Mouse (Mus musculus) cerebellum, postnatal 14 days (tissue): ENCODE data around the gene Crat.
A peak's percentile ranks its signal among the peaks of the same experiment; 100 is the strongest.

Source experiments
- DNase-seq, 2 experiments: peaks; one replicate each; pipeline ENCODE4 v3.0.0; 2021; ENCODE audit warnings: mixed read lengths in 2 of 2

Gene Crat

DNA sequence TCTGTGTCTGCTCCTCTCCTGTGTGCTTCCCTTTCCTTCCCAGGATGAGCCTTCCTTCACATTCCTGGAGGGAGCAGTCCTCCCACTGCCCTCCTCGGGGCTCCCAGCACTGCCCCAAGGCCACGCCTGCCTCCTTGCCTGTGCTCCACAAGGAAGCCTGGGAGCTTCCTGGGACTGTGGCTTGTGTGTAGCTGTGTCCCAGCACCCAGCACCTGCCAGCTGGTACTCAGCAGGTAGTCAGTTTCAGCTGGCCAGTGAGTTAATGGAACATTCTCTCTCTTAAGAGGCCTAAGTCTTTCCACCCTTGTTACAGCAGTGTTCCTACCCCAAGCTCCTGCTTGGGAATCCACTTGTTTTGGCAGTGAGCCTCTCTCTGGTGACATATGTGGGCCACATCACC lies 12.8 kb downstream of the Crat start:
- peak; percentile 40 to 47 for DNase-seq

DNA sequence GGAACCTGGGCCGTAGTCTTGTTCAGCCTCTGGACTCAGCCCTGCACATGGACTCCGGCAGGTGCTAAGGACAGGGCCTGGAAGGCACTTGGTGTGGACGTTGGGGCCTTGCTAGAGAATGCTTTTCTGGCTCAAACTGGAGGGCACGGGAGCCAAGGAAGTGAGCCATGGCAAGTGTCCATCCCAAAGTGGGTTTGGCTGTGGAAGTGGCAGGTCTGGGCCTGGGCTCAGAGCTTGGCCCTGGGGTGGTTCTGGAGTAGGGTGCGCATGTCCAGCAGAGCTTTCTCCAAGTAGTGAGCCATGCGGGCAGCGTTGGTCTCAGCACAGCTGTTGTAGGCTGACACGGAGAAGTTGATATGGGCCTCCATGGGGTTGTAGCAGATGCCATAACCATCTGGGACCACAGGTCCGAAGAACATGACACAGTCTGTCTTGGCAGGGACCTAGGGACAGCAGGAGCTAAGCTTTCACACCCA lies 13.2 kb downstream of the Crat start:
- peak; percentile 68 to 79 for DNase-seq

DNA sequence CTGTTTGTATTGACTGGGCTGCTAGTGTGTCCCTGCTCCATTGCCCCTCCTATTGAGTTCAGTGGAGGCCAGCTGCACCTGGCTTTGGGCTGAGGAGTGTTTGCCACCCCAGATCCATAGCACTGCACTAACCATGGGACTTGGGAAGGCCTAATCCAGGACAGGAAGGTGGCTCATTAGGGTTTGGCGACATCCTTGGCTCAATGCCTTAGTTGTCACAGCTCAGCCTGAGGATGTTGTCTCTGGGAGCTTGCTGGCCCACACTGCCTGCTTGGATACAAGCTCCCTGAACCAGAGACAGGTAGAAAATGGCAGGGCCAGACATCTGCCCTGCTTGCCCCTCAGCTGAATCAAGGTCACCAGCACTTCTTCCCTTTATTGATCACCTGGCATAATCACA lies 14.0 kb downstream of the Crat start:
- no peak for DNase-seq

DNA sequence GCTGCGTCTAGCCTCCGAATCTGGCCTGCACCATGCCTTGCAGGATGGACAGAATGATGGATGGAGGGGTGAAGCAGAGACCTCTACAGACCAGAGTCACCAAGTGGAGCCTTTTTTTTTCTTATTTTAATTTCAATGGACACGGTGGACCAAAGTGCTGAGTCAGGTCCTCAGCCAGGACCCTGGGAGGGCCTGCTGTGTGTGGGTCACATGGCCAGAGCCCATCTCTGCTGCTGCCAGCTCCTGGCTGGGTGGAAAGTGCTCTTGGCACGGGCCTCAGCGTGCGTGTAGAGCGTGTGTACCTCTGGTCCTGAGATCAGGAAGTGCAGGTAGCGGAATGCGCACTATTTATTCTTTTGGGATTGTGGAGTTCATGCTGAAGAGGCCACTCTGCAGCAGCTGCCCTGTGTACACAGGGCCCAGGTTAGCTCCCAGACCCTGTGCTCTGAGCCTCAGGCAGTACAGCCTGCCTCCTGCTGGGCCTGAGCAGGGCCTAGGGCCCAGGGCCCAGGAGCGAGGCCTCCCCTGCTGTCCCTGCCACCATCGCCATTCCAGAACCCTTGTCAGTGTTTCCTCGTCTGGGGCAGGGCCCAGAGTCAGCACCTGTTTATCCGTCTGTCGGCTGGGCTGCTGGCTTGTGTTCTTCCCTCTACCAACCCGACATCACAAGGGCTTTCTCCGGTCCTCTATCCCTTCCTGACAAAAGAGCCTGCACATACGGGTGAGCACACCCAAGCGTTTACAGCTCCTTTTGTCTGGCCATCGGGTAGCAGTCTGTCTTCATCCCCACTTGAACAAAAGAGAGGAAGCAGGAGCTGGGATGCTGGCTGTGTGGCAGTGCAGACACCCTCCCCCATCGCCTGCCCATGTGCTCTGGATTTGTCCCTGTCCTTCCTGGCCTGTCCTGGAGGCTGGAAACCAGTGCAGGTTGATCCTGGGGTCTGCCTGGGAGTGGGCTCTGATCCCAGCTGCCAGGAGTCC lies 16.1 kb downstream of the Crat start:
- DNase-seq: peak; percentile 62 to 77

DNA sequence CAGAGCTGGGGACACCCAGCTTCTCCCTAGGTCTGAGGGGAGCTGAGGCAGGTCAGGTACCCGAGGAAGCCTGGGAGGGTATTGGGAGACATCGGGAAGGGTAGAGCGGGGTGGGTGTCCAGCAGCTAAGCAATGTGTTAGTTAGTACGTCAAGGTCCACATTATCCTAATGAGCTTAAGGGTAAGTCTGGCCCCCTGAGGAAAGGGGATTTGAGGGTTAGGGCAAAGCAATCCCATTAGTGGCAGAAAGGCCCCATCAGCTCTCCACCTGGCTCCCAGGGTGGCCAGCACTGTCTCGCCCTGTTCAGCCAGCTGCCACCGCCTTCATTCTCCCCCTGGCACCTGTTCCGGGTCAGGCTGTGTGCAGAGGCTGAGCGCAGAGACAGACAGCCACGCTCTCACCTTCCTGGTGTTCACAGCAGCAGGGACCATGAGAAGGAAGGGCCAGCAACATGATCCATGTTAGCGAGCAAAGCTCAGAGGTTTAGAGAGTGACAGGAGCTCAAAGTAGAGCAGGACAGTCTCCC lies 17.6 kb downstream of the Crat start:
- no peak for DNase-seq

DNA sequence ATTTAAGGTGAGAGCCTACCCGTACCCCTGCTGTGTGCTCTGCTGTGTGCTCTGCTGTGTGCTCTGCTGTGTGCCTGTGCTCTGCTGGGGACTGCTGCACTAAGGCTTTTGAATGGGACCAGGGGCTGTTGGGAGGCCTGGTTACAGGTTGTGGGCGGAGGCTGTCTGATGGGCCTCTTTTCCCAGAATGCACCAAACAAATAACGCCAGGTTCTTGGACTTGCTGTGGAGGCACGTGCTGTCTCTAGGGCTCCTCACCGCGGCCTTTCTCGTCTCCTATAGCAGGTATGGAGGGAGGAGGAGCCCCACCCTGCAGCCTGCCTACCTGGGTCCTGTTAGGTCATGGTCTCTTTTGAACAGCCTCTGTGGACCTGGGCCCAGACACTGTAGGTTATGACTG lies 19.4 kb downstream of the Crat start:
- no peak for DNase-seq

DNA sequence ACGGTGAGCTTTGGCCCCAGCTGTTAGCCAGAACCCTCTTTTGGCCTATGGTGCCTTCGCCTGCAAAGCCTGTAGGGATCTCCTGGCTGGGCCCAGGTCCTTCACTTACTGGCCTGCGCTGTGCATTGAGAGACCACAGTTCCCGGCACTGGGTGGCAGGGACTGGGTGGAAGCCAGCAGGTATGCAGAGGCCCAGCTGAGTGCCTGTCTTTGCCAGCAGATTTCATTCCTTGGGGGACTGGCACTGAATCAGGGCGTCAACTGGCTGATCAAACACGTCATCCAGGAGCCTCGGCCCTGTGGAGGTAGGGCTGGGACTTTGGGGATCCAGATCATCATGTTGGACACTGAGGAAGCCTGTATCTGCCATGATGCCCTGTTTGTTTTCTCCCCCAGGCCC lies 19.9 kb downstream of the Crat start:
- DNase-seq: no peak

DNA sequence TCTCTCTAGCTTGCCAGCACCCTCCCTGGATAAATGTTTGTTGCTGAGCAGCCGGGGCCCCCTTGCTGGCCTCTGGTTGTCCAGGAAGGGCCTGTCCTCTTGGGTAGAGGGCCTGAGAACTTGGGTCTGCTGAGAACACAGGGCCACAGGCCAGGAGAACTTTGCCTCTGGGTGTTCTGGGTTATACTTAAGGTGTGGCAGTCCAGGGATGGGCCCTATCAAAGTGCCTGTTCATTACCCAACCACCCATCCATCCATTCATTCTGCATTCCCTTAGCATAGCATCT lies 22.3 kb downstream of the Crat start:
- DNase-seq: no peak

DNA sequence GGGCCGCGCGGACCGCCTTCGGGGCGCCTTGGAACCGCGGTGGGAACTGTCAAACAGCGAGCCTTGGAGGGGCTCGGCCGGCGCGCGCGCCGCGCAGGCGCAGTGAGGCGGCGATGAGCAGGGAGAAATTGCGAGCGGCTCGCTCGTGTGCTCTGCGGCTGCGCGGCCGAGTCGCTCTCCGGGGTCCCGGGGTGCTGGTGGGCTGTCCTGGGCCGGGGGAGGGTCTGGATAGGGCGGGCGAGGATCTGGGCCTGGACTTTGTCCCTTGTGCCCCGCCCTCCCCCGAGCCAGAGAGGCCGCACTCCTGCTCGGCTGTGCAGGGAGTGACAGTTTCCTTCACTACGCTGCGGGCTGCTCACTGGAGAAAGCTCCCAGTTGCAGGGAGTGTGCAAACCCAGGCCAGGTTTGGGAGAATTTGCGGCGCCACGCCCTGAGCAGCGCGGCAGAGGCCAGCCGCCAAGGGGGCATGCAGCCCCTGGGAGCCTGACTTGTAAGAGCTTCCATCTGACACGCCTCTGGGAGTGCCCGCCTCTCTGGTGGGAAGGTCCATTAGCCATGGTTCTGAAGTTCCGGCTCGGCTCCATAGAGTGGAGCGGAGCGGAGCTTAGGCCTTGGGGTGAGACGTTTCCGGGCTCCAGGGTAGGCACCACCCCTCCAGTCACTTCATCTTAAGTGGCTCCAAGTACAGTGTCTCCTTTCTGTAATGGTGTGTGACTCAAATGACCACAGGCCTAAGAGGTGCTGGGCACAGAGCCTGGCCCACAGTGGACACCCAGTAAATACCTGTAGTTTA lies 22.8 kb downstream of the Crat start:
- DNase-seq: peak; percentile 88 to 90

DNA sequence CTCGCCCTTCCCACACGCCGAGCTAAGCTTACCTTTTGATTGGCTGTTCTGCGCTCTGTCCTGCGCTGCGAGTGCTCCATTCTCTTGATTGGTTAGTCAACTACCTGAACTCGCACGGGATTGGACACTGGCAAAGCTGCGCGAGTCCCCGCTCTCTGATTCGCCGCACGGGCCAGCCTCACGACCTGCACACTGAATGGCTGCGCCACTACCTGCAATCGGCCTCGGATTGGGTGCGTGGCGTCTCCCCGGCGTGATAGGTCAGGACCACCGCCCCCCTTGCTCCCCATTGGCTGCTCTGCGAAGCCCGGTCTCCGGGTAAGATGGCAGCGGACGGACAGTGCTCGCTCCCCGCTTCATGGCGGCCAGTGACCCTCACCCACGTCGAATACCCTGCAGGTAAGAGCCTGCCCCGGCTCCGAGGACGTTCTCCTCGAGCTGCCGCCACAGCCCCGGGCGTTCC lies 23.5 kb downstream of the Crat start, which contains the start of gene Dolpp1:
Gene Dolpp1, plus strand, starts transcription at position 141 of the 463 bp plus-strand sequence.
- peak; percentile 97 for DNase-seq

DNA sequence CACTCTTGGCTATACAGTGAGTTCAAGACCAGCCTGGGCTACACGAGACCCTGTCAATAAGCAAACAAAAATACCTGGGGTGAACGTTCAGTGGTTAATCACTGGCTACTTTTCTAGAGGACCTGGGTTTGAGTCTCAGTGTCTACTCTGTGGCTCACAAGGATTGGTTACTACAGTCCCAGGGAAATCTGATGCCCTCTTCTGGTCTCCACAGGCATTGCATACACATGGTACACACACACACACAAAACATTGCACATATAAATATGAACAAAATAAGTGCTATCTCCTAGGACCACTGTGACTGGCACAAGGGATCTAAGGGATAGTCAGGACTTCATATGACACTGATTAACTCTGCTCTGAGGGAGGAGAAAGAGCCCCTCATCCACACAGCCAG lies 26.6 kb downstream of the Crat start:
- DNase-seq: no peak

DNA sequence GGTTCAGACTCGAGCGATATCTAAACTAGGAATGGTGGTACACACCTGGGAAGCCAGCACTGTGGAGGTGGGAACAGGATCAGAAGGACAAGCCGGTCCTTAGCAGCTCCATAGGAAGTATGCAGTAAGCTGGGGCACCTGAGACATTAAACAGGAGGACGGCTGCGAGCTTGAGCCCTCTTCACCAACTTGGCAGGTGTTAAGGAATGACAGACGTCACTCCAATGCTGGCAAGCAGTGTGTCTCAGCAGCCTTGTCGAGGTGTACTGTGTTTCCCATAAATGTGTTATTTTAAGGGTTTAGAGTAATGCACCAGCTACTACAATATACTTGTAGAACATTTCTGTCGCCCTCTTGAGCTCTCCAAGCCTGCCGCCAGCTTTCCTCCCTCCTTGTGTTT lies 28.7 kb downstream of the Crat start:
- DNase-seq: no peak

DNA sequence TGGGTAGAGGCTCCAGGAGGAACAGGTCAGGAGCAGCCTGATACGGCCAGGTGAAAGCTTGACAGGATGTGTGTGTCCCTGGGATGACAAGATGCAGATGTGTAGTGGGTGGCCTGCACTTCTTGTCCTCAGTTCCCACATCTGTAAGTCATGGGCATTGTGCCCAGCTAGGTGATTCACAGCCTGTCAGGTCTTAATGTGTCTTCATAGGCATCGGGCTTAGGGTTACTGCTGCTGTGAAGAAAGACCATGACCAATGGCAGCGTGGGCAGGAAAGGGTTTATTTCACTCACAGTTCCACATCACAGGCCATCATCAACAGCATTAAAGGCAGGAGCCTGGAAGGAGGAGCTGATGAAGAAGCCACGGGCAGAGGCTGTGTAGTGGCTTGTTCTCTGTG lies 30.0 kb downstream of the Crat start:
- DNase-seq: no peak

DNA sequence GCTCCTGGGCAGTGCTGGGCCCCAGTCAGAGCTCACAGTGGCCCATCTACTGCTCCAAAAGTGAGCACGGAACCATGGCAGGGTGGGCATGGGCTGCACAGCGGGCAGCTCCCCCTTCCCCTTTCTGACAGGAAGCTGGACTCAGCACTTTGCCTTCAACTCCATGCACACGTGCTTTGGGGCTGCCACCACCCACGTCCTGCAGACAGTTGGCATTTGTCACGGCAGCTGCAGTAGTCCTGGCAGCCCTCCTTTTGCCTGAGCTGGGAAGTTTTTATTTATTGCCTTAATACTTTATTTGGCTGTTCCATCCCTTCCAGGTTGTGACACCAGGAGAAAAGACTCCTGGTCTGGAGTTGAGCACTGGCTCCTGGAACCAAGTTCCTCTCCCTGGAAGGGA lies 30.8 kb downstream of the Crat start:
- no peak for DNase-seq

DNA sequence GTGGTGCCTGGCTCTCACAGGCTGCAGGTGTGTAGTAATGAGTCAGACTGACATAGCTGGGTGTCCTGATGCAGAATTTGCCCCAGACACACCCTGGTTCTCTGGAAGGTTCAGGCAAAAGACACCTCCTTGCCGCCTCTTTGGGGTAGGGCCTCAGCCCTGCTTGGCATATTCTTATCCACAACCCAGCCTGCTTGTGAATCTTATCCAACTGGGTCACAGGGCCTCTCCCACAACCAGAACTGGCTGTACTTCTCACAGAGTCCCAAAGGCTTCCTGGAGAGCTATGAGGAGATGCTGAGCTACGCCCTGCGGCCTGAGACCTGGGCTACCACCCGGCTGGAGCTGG lies 34.3 kb downstream of the Crat start:
- DNase-seq: no peak

DNA sequence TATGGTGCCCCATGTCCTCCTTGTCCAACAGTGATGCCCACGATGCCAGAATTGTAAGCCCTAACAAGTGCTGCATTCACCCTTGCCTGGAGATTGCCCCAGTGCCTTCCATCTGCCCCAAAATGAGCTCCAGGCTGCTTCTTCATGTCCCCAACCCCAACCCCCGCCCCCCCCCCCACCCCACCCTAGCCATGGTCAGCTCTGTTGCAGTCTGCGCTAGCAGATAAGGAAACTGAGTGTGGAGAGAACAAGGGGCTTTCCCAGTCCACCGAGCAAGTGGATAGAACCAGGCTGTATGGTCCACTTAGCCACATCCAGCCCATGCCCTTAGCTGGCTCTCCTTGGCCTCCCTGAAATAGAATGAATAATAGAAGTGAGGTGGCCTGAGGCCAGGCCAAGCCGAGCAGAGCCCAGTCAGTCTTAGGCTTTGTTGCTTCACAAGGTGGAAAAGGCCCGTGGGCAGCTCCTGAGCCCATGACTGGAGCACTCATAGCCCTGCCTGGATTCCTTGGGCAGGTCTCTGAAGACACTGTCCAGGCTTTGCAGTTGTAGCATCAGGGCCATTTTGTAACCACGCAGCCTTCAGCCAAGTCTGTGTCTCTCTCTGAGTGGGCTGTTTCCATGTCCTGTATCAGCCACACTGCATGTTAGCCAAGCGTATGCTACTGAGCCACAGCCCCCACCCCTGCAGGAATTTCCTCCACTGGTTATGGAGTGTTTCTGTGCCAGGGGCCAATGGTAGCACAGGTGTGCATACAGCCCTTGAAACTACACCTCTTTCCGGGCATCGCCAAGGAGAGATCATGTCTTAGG lies 34.8 kb downstream of the Crat start:
- no peak for DNase-seq

DNA sequence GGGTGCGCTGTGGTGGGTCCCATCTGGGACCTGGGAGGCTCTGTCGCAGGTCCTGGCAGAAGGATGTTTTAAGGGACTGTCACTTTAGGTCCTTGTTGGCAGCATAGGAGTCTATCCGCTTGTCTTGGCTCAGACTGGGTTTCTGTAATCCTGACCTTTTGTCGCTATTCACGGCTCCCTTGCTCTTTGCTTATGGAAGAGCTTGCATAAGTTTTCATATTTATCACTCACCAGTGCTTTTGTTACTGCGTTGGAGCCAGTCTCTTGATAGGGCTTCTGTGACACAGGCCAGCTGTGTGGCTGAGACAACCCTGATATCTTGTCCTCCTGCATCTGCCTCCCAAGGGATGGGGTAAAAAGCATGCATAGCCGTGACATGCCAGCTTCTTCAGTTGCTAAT lies 36.3 kb downstream of the Crat start:
- no peak for DNase-seq

DNA sequence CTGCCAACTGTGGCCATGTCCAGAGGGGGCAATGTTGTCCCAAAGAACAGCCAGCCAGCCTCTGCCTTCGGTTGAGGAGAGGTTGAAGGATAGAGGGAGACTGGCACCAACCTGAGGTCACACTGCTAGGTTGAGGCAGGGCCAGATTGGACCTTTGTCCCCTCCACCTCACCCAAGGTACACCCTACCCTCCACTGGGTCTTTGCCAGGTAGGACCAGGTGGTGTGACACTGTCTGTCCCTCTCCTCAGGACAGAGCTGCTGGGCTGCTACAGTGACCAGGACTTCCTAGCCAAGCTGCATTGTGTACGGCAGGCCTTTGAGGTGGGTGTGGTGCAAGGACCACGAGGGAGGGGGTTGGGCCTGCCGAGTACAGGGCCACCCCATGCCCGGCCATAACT lies 37.9 kb downstream of the Crat start:
- DNase-seq: no peak

DNA sequence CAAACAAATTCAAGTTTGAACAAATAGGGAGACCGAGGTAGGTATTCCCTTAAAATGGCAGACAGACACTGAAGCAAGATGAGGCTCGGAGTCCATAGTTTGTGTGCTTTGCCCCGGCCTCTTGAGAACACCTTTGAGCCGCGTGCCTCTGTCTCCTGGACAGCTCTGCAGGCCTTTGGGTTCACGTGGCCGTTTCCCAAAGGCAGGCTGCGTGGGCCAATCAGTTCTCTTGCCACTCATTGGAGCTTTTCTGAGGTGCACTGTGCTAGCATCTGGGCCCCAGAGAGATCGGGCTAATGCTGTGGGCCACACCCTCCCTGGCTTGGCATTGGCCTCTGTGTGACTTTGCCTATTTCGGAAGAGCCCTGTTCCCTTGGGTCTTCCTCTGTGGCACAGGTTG lies 39.7 kb downstream of the Crat start:
- no peak for DNase-seq

DNA sequence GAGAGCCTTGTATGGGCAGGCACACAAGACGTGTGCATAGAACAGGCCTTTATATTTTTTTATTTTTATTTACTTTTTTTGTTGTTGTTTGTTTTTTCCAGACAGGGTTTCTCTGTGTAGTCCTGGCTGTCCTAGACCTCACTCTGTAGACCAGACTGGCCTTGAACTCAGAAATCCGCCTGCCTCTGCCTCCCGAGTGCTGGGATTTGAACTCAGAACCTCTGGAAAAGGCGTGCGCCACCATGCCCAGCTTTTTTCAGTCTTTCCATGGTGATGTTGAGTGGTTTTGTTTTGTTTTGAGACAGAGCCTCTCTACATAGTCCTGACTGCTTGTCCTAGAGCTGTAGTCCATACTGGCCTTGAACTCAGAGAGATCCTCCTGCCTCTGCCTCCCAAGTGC lies 42.9 kb downstream of the Crat start:
- no peak for DNase-seq

DNA sequence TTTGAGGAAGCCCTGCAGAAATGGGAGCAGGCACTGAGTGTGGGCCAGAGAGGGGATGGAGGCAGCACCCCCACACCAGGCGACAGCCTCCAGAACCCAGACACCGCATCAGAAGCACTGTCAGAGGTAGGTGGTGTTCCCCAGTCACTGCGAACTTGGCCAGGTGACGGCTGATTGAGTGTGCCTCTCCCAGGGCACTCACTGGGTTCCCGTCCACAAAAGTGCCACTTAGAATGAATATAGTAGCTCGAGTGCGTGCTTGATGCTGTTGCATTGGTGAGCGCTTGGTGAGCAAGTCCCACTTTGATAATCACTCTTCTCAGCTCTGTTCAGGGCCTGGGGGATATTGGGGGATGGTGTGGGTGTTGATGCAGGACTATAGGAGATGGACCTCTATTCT lies 44.1 kb downstream of the Crat start:
- no peak for DNase-seq

DNA sequence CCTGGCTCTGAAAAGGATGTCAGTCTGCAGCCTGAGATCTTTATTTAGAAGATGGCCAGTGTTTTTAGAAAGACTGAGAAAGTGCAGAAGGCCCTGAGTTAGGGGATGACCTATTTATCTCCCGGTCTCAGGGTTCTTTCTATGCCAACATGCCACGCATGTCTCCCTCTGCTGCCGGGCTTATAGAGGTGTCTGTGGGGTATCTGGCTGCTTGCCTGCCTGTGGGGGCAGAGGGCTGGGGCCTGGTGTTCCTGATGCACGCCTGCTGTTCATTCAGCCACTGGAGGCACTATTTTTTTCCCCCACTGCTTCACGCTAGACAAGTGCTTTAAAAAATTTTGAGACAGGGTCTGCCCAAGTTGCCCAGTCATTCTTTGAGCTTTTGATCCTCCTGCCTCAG lies 49.4 kb downstream of the Crat start:
- peak in 1 of 2 experiments; percentile 44 for DNase-seq
